Mouse (Mus musculus) brain, embryonic 14.5 days (tissue): Measurements from ENCODE around the gene Tubgcp5.

Experiments
- CTCF ChIP-seq: fragments of 200-500 bp; IDR thresholded peaks from 2 replicates; pipeline ENCODE4 v1.5.1; 2012; ENCODE audit warnings: inconsistent platforms, mild to moderate bottlenecking, moderate library complexity, borderline replicate concordance; ENCODE audit not compliant: insufficient read depth, insufficient read length; ENCODE audit errors: extremely low read depth
- POLR2A ChIP-seq: fragments of 200-500 bp; IDR thresholded peaks from 2 replicates; pipeline ENCODE4 v1.6.1; 2012; ENCODE audit warnings: mild to moderate bottlenecking, inconsistent platforms, borderline replicate concordance; ENCODE audit not compliant: poor library complexity, insufficient read depth, insufficient read length, severe bottlenecking; ENCODE audit errors: extremely low read depth

DNA sequence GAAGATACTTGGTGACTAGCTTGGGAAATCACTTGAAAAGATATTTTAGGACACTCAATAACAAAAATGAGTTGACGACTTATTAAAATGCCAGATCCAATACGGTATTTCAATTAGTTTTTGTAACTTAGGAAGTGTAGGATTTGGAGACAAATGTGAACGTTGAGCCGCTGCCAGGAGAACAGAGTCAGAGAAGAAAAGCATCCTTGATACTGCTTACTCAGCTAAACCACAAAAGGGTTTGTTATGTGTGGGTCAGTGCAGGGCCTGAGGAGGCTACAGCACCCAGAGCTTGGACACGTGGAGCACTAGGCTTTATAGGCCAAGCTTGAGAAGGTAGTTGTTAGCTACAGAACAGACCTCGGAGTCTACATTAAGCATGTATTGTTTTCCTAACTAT is 66.0 kb downstream of the Tubgcp5 start:
- TF ChIP-seq CTCF (no peak), POLR2A (no peak)
